Mouse (Mus musculus) effector memory CD4-positive, alpha-beta T cell, adult 7 months (primary cell): Measurements from ENCODE around the gene Gm14295. TPM values are rescaled to one million over a fixed set of nuclear protein-coding genes. Genes with fewer than 3 reads are reported as not detected.

ENCODE experiments used
- polyA plus RNA-seq: library from polyadenylated mRNA; unstranded; fragments of 100-300 nt; shearing (Covaris generic); gene quantifications from one replicate; pipeline ENCODE4 v1.2.1, GENCODE M21; 2017

Gm14295 gene
- polyA plus RNA-seq, result 5.9 TPM

GRCm38 (mm10) chr2:176798312-176798711 is at the start of gene Gm14295:
Gene Gm14295, plus strand, starts transcription at chr2:176798612.

GRCm38 (mm10) chr2:176830840-176831239 is 32.4 kb downstream of the Gm14295 start, which contains the start of gene Gm14408:
Gene Gm14408, plus strand, starts transcription at chr2:176831140.

Other genes starting within 250 kb of the Gm14295 start
- not detected for gene Gm14308, start 162.3 kb upstream of the Gm14295 start, polyA plus RNA-seq
- 3.0 TPM for gene Zfp973, start 128.1 kb upstream of the Gm14295 start, polyA plus RNA-seq
- gene Gm14305, start 90.3 kb upstream of the Gm14295 start, polyA plus RNA-seq, result 6.1 TPM
- gene Gm14408, start 32.5 kb downstream of the Gm14295 start, polyA plus RNA-seq, result not detected
- 1.2 TPM for gene Gm14296, start 129.2 kb downstream of the Gm14295 start, polyA plus RNA-seq
- gene Gm14419, start 202.3 kb downstream of the Gm14295 start, polyA plus RNA-seq, result 0.24 TPM